Mouse (Mus musculus) frontal cortex, postnatal 36 days (tissue): ENCODE data around the gene Cd59a.
"Not testable (repeated sequence)": the region's sequence is repeated elsewhere in the genome, so short reads cannot be mapped to it uniquely, and the experiment has no call there.

Experiments
- DNase-seq, 2 experiments: peaks; one replicate each; pipeline ENCODE4 v3.0.0; 2022; ENCODE audit warnings: low spot score in 2 of 2

Gene Cd59a

DNA sequence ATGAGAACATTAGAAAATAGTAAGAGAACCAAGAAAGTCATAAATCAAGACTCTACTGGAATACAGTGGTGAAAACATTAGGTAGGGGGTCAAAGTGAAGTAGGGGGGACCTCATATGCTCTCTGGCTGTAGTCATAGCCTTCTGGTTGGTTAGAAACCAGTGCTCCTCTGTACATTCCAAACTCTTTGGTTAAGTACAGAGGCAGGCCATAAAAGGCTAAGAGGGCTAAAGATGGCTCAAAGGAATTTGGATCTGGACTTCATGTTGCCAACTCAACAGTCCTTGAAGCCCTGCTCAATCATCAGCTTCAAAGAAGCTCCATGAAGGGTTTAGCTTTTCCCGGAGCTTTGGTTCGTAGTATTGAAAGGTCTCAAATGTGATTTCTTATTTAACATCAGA lies 13.4 kb downstream of the Cd59a start:
- not testable (repeated sequence) for DNase-seq

DNA sequence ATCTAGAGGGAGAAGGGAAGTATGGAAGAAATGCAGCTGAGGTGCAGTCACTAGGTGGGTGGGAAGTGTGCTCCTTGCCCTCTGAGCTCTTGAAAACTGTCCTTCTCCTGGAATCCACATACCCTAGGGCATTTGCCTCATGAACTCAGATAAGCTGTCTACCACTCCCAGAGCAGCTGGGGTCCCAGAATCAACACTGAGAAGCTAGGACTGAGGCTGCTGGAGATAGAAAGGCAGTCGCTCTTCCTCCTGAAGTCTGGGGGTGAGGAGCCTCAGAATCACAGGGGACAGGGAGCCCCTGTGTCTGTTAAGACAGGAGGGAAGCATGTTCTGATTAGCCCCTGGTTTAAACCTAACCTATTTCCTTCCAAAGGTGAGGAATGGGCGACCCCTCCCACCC lies 13.9 kb downstream of the Cd59a start:
- no peak for DNase-seq

GRCm38 (mm10) chr2:104110031-104110430 lies 14.4 kb downstream of the Cd59a start:
- DNase-seq, result no peak

GRCm38 (mm10) chr2:104111170-104111797 lies 15.7 kb downstream of the Cd59a start:
- DNase-seq, result not testable (repeated sequence)

- DNase-seq, result not testable (repeated sequence)
These were observed 18.0 kb downstream of the Cd59a start for GRCm38 (mm10) chr2:104113563-104113962.

- DNase-seq, result no peak
These were observed 19.3 kb downstream of the Cd59a start for GRCm38 (mm10) chr2:104114898-104115297.

DNA sequence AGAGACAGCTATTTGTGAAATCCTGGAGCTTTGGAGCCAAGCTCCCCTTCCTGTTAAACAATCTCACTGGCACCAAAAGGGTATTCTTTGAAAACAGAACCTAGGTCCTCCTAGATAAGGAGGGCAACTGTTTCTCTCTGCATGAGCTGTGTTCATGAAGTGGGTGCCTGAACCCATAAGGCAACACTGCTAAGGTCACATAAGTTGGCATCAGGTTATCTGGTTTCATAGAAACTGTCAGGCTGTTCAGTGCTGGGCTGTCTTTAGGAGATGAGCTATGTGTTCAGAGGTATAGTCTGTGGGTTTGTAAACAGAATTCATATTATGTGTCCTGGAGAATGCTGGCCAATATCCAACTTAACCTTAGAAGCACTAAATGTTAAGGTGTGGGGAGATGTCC lies 21.6 kb downstream of the Cd59a start:
- DNase-seq, result not testable (repeated sequence)

DNA sequence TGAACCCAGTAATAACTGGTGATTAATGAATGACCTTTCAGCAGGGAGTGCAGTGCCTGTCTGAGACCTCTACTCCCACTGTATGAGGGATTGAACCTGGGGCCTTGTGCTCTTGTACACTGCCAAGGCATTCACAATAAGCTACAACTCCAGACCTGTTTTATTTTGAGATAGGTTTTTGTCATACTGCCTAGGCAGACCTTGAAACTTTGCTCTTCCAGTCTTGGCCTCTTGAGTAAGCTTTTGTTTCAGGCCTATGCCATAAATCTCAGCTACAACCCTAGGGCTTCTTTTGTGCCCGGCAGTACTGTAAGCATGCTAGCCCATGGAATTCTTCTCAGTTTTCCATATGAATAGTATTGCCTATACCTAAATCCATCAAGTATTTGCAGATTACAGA lies 23.5 kb downstream of the Cd59a start:
- DNase-seq, result no peak

GRCm38 (mm10) chr2:104120312-104120711 lies 24.7 kb downstream of the Cd59a start:
- DNase-seq, result no peak

GRCm38 (mm10) chr2:104121681-104122504 lies 26.3 kb downstream of the Cd59a start:
- DNase-seq, result no peak

GRCm38 (mm10) chr2:104122505-104123378 lies 27.1 kb downstream of the Cd59a start, which contains the start of gene A930018P22Rik:
TSS of gene A930018P22Rik (plus strand) at chr2:104122769.
- DNase-seq, result peak; percentile 81 to 89

DNA sequence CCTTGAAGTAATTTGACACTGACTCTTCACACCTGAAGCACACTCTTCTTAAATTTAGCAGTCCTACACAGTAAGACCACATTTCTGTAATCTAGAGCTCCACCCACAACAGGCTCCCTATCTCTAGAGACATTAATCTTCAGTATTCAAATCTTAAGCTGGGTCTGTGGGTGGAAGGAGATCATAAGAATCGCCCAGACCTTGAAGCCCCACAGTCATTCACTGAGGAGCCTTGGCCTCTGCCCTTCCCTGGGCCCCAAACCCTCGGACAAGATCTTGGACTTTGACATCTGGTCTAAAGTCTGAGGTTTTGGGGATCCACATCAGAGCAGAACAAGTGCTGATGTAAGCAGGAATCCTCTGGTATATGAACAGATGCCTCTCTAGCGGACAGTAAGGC lies 27.9 kb downstream of the Cd59a start:
- DNase-seq, result no peak

GRCm38 (mm10) chr2:104124071-104124470 lies 28.5 kb downstream of the Cd59a start:
- DNase-seq, result no peak

DNA sequence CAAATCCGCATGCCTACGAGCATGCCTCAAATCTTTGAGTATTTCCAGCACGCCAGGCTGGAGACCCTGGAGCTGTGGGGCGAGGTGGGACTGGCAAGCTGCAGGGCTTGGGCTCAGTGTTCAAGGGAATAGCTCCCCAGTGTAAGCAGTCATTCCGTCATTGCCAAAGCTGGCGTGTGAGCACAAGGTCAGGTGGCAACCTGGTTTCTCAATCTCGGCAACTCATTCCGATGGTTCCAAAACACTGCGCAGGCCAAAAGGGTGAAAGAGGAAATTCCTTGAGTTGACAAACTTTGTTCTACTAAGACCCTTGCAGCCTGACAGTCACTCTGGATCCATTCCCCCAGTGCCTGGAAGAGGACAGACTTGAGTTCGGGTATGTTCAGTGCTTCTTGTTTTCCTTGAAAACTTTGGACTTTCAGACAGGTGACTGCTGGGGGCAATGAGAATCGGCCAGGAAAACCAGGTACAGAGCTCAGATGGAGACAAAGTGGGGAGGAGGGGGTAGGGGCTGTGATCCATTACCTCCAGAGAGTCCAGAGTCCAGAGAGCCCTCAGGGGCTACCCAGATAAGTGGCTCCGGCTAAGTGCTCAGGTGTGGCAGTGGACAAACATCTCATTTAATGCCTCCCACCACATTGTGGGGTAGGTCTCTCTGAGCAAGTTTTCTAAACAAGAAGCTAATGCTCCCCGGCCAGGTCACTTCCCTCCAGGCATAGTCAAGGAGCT lies 33.4 kb downstream of the Cd59a start:
- DNase-seq, result no peak

GRCm38 (mm10) chr2:104130165-104130564 lies 34.6 kb downstream of the Cd59a start:
- DNase-seq, result peak in 1 of 2 experiments; percentile 33

- no peak for DNase-seq
These were observed 35.4 kb downstream of the Cd59a start for GRCm38 (mm10) chr2:104130969-104131368.

GRCm38 (mm10) chr2:104132266-104132859 lies 36.8 kb downstream of the Cd59a start:
- DNase-seq, result no peak

DNA sequence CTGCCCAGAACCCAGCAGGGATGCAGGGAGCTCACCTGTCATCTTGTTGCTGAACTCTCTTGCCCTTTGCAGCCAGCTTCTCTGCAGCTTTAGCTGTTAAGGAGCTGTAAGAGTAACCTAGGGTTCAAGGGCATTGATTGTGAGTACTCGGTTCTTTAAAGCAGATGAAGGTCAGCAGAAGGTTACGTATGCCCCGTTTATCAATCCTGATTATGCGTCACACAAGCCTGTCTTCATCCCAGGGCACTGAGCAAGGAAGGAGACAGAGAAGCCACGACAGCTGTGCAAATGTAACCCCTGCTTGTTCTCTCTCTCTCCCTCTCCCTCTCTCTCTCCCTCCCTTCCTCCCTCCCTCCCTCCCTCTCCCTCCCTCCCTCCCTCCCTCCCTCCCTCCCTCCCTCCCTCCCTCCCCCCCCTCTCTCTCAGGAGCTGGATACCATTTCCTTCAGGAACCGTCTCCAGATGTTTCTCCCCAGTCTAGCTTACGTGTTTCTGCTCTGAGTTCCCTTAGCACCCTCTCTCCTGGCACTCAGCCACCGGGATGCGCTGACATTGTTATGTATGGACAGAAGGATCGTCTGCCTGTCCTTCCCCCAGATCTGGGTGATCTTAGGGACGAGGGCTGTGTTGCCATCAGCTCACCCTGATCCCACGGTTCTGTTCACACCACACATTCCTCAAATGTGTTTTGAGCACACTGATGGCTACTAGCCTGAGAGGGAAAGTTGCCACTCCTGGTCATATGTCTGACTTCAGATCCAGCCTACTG lies 37.6 kb downstream of the Cd59a start:
- no peak for DNase-seq

- DNase-seq, result peak; percentile 62 to 84
These were observed 38.8 kb downstream of the Cd59a start for GRCm38 (mm10) chr2:104134150-104135056.
